ENCODE assay signal across 27 mouse cellular contexts in genomic region chr4:117814333-117814732, GRCm38 (mm10). TPM values are rescaled to one million over a fixed set of nuclear protein-coding genes. Genes with fewer than 3 reads are reported as not detected.
DNase-seq lines count a peak whose midpoint lies in the region; ATAC-seq lines count a peak whose summit lies in the region.
"Had no signal": no experiment of that assay in that cellular context is flagged by ENCODE, and none has a peak within 500 bp of the region (broad histone marks: within the 10 kb centered on the region; RNA-seq: fewer than 3 reads in every experiment).

No protein-coding gene starts in this region.

- no peak for ATAC-seq in forebrain, embryonic 13.5 days
- ATAC-seq: forebrain, embryonic 16.5 days; intestine, embryonic 16.5 days; midbrain, embryonic 15.5 days had no signal

- peak; percentile 42 for DNase-seq in ovary, adult 18-20 months (ENCODE audit: low spot score)
- no peak for DNase-seq in ovary, postnatal 14 days (ENCODE audit: low spot score)
- DNase-seq in limb, embryonic 10.5 days (ENCODE audit: low spot score), result no peak
- DNase-seq in lung, postnatal 14 days, result peak; percentile 50
- peak; percentile 56 for DNase-seq in retina, postnatal 1 day
- DNase-seq in cerebellum, postnatal 36 days, result no peak
- DNase-seq: cerebellum, adult 11-12 months; cerebellum, adult 9-11 months; gastrocnemius, adult 2 months; kidney, adult 8-10 months; layer of hippocampus, adult 9-11 months; spleen, adult 18-20 months had no signal

- 31% methylated on average over 4 of the region's 4 CpGs for WGBS in limb, embryonic 10.5 days
- 55% methylated on average over 4 of the region's 4 CpGs for WGBS in forebrain, embryonic 13.5 days

- no peaks in the 10 kb centered on the region for H3K27me3 ChIP-seq in limb, embryonic 10.5 days (ENCODE audit: low read depth, poor library complexity, severe bottlenecking)
- no peaks in the 10 kb centered on the region for H3K27me3 ChIP-seq in forebrain, embryonic 13.5 days
- H3K27me3 ChIP-seq: embryonic facial prominence, embryonic 12.5 days; heart, embryonic 12.5 days; hindbrain, embryonic 13.5 days; limb, embryonic 12.5 days; midbrain, embryonic 15.5 days; neural tube, embryonic 15.5 days had no signal

- no peaks in the 10 kb centered on the region for H3K36me3 ChIP-seq in limb, embryonic 10.5 days
- H3K36me3 ChIP-seq in forebrain, embryonic 13.5 days (ENCODE audit: poor library complexity, severe bottlenecking), result no peaks in the 10 kb centered on the region
- H3K36me3 ChIP-seq: embryonic facial prominence, embryonic 12.5 days; forebrain, embryonic 10.5 days; heart, embryonic 12.5 days; hindbrain, embryonic 13.5 days; limb, embryonic 12.5 days; liver, embryonic 15.5 days; midbrain, embryonic 10.5 days; midbrain, embryonic 15.5 days; neural tube, embryonic 15.5 days had no signal

- H3K4me1 ChIP-seq in limb, embryonic 10.5 days, result peaks cover 13% of the 10 kb centered on the region
- H3K4me1 ChIP-seq in forebrain, embryonic 13.5 days, result no peaks in the 10 kb centered on the region
- H3K4me1 ChIP-seq: embryonic facial prominence, embryonic 12.5 days; hindbrain, embryonic 13.5 days; limb, embryonic 12.5 days; midbrain, embryonic 15.5 days; neural tube, embryonic 15.5 days had no signal

- no peak overlapping the region for H3K4me3 ChIP-seq in limb, embryonic 10.5 days
- no peak overlapping the region for H3K4me3 ChIP-seq in forebrain, embryonic 13.5 days
- H3K4me3 ChIP-seq: embryonic facial prominence, embryonic 12.5 days; forebrain, embryonic 10.5 days; gastrocnemius, adult 2 months; heart, adult 2 months; heart, embryonic 12.5 days; hindbrain, embryonic 13.5 days; limb, embryonic 12.5 days; liver, embryonic 15.5 days; midbrain, embryonic 10.5 days; midbrain, embryonic 15.5 days; neural tube, embryonic 15.5 days had no signal

- no peak overlapping the region for H3K4me2 ChIP-seq in forebrain, embryonic 13.5 days
- H3K4me2 ChIP-seq: embryonic facial prominence, embryonic 12.5 days; heart, embryonic 12.5 days; hindbrain, embryonic 13.5 days; limb, embryonic 12.5 days; liver, embryonic 15.5 days; midbrain, embryonic 15.5 days; neural tube, embryonic 15.5 days had no signal

- H3K27ac ChIP-seq in limb, embryonic 10.5 days, result 0 out of 2 replicates have a peak overlapping the region, but pooled peaks have one; percentile 47
- no peak overlapping the region for H3K27ac ChIP-seq in forebrain, embryonic 13.5 days
- H3K27ac ChIP-seq: embryonic facial prominence, embryonic 12.5 days; forebrain, embryonic 10.5 days; gastrocnemius, adult 2 months; heart, adult 2 months; hindbrain, embryonic 13.5 days; limb, embryonic 12.5 days; liver, embryonic 15.5 days; midbrain, embryonic 15.5 days; neural tube, embryonic 15.5 days had no signal

- H3K9me3 ChIP-seq in limb, embryonic 10.5 days (replicated peaks), result no peaks in the 10 kb centered on the region
- H3K9me3 ChIP-seq in forebrain, embryonic 13.5 days (replicated peaks), result no peaks in the 10 kb centered on the region
- H3K9me3 ChIP-seq: embryonic facial prominence, embryonic 12.5 days; hindbrain, embryonic 13.5 days; liver, embryonic 15.5 days; midbrain, embryonic 15.5 days; neural tube, embryonic 15.5 days had no signal

- no peak overlapping the region for H3K9ac ChIP-seq in forebrain, embryonic 13.5 days
- H3K9ac ChIP-seq: embryonic facial prominence, embryonic 12.5 days; heart, embryonic 12.5 days; hindbrain, embryonic 13.5 days; limb, embryonic 12.5 days; liver, embryonic 15.5 days; midbrain, embryonic 15.5 days; neural tube, embryonic 15.5 days had no signal

RNA-seq across cellular contexts. Expression of gene Slc6a9, which starts 20.0 kb away (rescaled TPM):
- 9.4 and 10.3 TPM in 2 replicates for polyA plus RNA-seq in limb, embryonic 10.5 days (2016; fragmentation: Nextera tagmentation; extraction: Ambion mirVana)
- 7.8 and 7.9 TPM in 2 replicates for polyA plus RNA-seq in forebrain, embryonic 13.5 days (2015; fragmentation: Nextera tagmentation; extraction: Ambion mirVana)

RNA-seq across cellular contexts. Expression of gene Klf17, which starts 48.9 kb away (rescaled TPM):
- polyA plus RNA-seq in limb, embryonic 10.5 days (2016; fragmentation: Nextera tagmentation; extraction: Ambion mirVana), result 0.06 TPM in 1 of 2 replicates, not detected in the other
- polyA plus RNA-seq in forebrain, embryonic 13.5 days (2015; fragmentation: Nextera tagmentation; extraction: Ambion mirVana), result not detected in 2 replicates
- polyA plus RNA-seq: embryonic facial prominence, embryonic 12.5 days; forebrain, embryonic 10.5 days; forebrain, embryonic 16.5 days; heart, adult 2 months; heart, embryonic 12.5 days; heart, postnatal 0 days; hindbrain, embryonic 13.5 days; intestine, embryonic 16.5 days; limb, embryonic 12.5 days; liver, adult 2 months; liver, embryonic 15.5 days; midbrain, embryonic 10.5 days; midbrain, embryonic 15.5 days; neural tube, embryonic 15.5 days had no signal

RNA-seq across cellular contexts. Expression of gene Ccdc24, which starts 58.0 kb away (rescaled TPM):
- 0.96 and 1.3 TPM in 2 replicates for polyA plus RNA-seq in limb, embryonic 10.5 days (2016; fragmentation: Nextera tagmentation; extraction: Ambion mirVana)
- 1.2 and 2.1 TPM in 2 replicates for polyA plus RNA-seq in forebrain, embryonic 13.5 days (2015; fragmentation: Nextera tagmentation; extraction: Ambion mirVana)

Comparison
In these comparisons a context has a peak if more than half of its experiments do, and no peak if none do; other contexts are left out.
1. DNase-seq: peak in ovary, adult 18-20 months (single experiment), lung, postnatal 14 days (single experiment) and retina, postnatal 1 day (single experiment); none in ovary, postnatal 14 days (single experiment), limb, embryonic 10.5 days (single experiment) and cerebellum, postnatal 36 days (0 of 2).